Mouse (Mus musculus): Measurements from ENCODE around the gene Slc30a7. TPM values are rescaled to one million over a fixed set of nuclear protein-coding genes. Genes with fewer than 3 reads are reported as not detected.

Slc30a7 gene
- 10 to 100 TPM; 24.8 to 34.4 (median 28.8) TPM for total RNA-seq (2022)

DNA sequence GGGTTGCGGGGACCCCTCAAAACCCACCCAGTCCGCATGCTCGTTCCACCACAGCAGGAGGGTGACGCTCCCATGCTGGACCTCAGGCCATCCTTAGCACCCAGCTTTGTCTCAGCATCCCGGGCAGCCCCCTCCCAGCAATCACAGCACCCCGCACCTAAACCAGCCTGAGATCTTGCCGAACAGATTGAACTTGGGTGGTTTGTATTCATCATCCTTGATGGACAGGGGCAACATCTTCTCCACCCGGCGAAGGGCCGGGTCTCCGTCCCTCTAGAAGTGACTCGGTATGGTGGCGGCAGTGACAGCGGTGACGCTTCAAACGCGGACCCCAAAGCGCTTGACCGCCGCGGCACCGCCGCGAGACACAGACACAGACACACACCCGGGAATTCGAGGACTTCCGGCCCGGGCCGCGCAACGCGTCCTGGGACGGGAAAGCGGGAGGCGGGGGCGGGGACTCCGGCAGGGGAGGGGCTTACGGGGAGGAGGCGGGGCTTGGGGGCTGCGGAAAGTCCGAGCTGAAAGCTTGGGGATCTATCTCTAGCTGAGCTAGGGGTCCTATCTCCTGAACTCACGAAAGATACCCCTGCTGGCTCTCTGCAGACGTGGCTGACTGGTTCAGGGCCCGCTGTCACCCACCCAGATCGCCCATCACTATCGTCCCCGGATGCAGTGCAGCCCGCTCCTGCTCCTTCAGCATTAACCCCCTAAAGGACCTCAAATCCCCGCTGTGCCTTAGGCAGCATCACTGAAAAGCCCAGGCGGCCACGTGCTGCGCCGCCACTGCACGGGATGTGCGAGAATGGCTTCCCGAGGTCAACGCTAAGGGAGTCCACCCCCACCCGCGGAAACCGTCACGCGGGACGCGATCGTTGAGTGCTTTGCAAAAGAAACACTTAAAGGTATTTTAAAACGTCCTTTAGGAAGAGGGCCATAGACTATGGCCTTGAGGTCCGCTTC, at the start of gene Slc30a7, which contains the start of gene Extl2:
TSS of gene Slc30a7 (minus strand) at position 429 of the 963 bp plus-strand sequence.
TSS of gene Extl2 (plus strand) at position 485 of the 963 bp plus-strand sequence.
- peak; percentile 72 to 82 for DNase-seq (ENCODE audit: low spot score in 2 of 2)

DNA sequence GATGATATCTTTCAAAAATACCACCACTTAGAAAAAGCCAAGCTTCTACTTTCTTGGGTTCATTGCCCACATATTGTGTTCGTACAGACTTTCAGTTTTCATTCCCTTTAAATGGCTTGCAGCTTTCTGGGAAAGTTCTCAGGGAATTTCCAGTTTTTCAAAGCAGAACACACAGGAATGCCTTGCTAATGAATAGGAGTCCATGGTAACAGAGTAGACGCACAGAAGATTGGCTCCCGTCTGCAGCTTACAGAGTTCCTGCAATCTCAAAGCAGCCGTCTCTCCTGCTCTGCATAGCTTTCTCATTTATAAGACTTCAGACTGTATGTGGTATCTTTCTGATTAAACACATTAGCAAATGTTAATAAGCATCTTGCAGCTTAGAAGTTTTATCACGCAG, 39.8 kb upstream of the Slc30a7 start:
- no peak for DNase-seq (ENCODE audit: low spot score in 2 of 2)

GRCm38 (mm10) chr3:116046000-116046399, 38.8 kb upstream of the Slc30a7 start:
- DNase-seq (ENCODE audit: low spot score in 2 of 2) = no peak

GRCm38 (mm10) chr3:116040776-116041175, 33.6 kb upstream of the Slc30a7 start:
- DNase-seq (ENCODE audit: low spot score in 2 of 2) = no peak

GRCm38 (mm10) chr3:116033871-116034222, 26.6 kb upstream of the Slc30a7 start:
- DNase-seq (ENCODE audit: low spot score in 2 of 2) = no peak

DNA sequence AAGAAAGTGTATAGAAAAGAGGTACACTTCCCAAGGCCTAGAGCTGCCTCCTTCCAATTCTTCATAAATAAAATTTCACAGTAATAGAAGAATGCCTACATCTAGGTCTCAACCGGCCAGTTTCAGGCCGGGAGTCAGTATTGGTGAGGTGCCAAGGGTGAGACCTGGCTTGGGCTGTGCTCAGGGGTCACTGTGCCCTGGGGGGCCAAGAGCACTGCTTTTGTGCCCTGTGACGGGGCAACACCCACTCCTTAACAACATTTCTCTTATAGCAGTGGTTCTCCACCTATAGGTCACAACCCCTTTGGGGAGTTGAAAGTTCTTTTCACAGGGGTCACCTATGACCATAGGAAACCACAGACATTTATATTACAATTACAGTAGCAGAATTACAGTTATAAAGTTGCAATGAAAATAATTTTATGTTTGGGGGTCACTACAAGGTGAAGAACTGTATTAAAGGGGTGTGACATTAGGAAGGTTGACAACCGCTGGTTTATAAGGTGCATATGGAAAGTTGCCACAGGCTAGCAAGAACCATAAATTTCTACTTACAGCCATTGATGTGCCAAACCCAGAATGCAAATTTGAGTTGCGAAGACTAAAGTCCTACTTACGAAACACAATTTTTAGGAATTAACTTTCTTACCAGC, 26.1 kb upstream of the Slc30a7 start:
- DNase-seq (ENCODE audit: low spot score in 2 of 2) = no peak

DNA sequence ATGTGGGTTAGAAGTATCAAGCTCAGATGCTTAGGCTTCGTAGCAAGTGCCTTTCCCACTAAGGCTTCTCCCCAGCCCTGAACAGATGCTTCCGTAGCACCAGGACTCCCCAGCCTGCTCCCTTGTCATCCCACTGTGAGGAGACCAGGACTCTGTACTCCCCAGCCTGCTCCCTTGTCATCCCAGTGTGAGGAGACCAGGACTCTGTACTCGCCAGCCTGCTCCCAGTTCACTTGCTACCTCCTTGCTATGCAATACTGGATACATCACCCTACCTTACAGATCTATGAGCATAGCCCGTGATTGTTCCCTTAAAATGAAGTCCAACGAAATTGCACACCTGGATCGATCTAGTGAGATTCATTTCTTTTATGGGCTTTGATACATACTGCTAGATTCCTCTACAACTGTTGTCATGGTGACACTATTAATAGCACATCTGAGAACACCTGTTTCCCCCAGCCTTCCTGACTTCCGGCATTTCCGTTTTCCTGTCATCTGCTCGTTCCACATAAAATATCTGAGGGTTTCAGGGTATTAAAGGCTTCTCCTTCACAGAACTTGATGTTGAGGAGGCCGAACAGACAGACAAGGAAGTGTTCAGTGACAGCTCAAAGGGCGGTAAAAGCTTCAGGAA, 23.1 kb upstream of the Slc30a7 start:
- DNase-seq (ENCODE audit: low spot score in 2 of 2) = no peak

GRCm38 (mm10) chr3:116026996-116027395, 19.8 kb upstream of the Slc30a7 start:
- no peak for DNase-seq (ENCODE audit: low spot score in 2 of 2)

DNA sequence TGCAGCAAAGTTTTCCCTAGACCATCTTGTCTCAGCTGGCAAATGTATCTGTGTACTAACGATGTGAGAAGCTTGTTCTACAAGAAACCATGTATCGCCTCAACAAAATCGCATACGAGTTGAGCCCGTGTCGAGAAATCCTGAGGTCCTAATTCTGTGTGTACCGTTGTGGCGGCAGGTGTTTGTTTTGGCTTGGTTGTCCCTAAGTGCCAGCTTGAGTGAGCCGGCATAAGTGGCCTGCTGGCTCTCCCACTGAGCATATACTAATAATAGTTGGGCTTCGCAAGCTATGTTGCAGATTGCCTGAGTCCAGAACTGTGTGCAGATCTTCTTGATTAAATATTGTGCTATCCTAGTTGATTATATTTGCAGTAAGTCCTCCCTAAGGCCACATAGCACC, 18.5 kb upstream of the Slc30a7 start:
- no peak for DNase-seq (ENCODE audit: low spot score in 2 of 2)

- no peak for DNase-seq (ENCODE audit: low spot score in 2 of 2)
These were observed 17.5 kb upstream of the Slc30a7 start for GRCm38 (mm10) chr3:116024669-116025068.

- DNase-seq (ENCODE audit: low spot score in 2 of 2) = no peak
These were observed 17.0 kb upstream of the Slc30a7 start for GRCm38 (mm10) chr3:116024236-116024635.

DNA sequence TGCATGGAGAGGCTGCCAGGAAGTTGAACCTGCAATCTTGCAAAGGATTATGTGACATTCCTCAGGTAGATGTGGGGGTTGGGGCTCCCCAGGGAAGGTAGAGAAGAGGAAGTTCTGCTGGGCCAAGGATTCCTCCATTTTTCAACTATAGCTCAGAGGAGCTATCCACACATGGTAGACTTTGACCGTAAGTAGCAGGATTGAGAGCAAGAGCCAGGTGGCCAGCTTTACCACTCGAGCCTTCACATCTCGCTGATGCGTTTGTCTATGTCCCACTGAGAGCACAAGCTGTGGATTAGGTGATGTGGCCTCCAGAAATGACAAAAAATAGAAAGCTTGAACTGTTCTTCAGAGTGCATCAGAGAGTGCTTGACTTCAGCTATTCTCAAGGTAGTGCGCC, 11.9 kb upstream of the Slc30a7 start:
- DNase-seq (ENCODE audit: low spot score in 2 of 2) = no peak

GRCm38 (mm10) chr3:116018606-116019005, 11.4 kb upstream of the Slc30a7 start:
- DNase-seq (ENCODE audit: low spot score in 2 of 2) = no peak

DNA sequence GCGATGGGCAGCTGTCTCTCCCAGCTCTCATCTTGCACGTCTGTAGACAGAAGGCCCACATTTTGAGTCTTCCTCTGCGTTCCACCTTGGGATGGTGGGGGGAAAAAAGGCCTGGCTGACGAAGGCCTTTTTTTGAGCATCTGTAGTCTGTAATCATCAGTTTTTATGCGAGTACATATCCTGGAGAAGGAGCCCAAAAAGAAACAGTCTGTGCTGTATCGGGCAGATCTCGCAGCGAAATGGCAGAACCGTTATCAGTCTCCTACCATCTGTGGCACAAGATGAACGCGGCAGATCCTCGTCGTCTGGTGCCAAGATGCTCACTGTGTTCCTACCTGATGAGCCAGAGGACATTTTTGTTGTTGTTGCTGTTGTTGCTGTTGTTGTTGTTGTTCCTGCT, 8.9 kb upstream of the Slc30a7 start:
- no peak for DNase-seq (ENCODE audit: low spot score in 2 of 2)

GRCm38 (mm10) chr3:116014901-116015300, 7.7 kb upstream of the Slc30a7 start:
- DNase-seq (ENCODE audit: low spot score in 2 of 2) = no peak

- no peak for DNase-seq (ENCODE audit: low spot score in 2 of 2)
These were observed 2.6 kb upstream of the Slc30a7 start for GRCm38 (mm10) chr3:116009622-116010344.

- DNase-seq (ENCODE audit: low spot score in 2 of 2) = peak; percentile 67 to 81
These were observed 785 bp upstream of the Slc30a7 start for GRCm38 (mm10) chr3:116007941-116008440.

- DNase-seq (ENCODE audit: low spot score in 2 of 2) = no peak
These were observed 775 bp downstream of the Slc30a7 start for GRCm38 (mm10) chr3:116006284-116006977.

DNA sequence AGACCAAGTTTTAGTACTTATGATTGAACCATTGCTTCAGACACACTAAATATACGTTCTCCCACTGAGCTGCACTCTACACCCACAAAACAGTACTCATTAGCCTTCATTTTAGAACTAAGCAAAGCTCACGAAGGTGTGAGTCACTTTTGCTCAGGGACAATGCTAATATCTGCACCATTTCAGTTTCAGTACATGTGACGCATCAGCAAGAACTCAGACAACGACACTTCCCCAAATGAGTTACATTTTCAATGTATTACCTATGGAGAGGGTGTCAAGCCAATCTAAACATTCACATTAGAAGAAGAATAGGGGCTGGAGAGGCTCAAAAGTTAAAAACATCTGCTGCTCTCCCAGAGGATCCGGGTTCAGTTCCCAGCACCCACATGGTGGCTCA, 10.3 kb downstream of the Slc30a7 start:
- no peak for DNase-seq (ENCODE audit: low spot score in 2 of 2)

DNA sequence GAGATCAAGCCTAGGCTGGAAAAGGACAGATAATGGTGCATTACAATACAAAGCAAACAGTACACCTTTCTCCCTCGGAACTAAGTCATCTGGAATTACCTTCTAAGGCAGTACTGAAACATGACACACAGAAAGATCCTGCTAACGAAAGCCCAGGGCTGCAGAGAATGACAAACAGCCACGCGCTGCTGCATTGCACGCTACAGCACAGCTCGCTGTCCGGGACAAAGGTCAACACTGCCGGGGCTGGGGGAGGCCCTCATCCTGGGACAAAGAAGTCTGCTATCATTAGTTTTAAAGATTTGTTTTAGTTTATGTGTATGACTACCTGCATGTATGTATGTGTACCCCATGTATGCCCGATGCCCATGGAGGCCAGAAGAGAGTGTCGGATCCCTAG, 14.2 kb downstream of the Slc30a7 start:
- no peak for DNase-seq (ENCODE audit: low spot score in 2 of 2)

GRCm38 (mm10) chr3:115992588-115992987, 14.6 kb downstream of the Slc30a7 start:
- DNase-seq (ENCODE audit: low spot score in 2 of 2) = no peak
